Mouse (Mus musculus) heart, embryonic 15.5 days (tissue): ENCODE measurements around the gene Slc37a4. TPM values are rescaled to one million over a fixed set of nuclear protein-coding genes. Genes with fewer than 3 reads are reported as not detected.
A peak's percentile ranks its signal among the peaks of the same experiment; 100 is the strongest.
"Not testable (repeated sequence)": the region's sequence is repeated elsewhere in the genome, so short reads cannot be mapped to it uniquely, and the experiment has no call there.

ENCODE experiments used
- ATAC-seq: fragments of 200-750 bp; cut with Nextera tagmentation; replicated peaks from 2 replicates; pipeline ENCODE4 v1.8.0; 2017; ENCODE audit warnings: low read depth, moderate TSS enrichment; ENCODE audit not compliant: insufficient number of reproducible peaks, insufficient read depth, low FRiP score
- H3K27ac ChIP-seq: fragments of 300-500 bp; sonication (generic); 2 replicates; pipeline ENCODE4 v1.5.1; 2015; ENCODE audit warnings: mild to moderate bottlenecking, inconsistent platforms
- H3K27me3 ChIP-seq: fragments of 300-500 bp; sonication (generic); 2 replicates; pipeline ENCODE4 v1.6.1; 2015; ENCODE audit warnings: inconsistent platforms
- H3K36me3 ChIP-seq: fragments of 300-500 bp; sonication (generic); 2 replicates; pipeline ENCODE4 v1.6.1; 2015; ENCODE audit warnings: mild to moderate bottlenecking, inconsistent platforms
- H3K4me1 ChIP-seq: fragments of 300-500 bp; sonication (generic); replicated peaks from 2 replicates; pipeline ENCODE4 v1.6.1; 2015; ENCODE audit warnings: inconsistent platforms
- H3K4me2 ChIP-seq: fragments of 300-500 bp; sonication (generic); 2 replicates; pipeline ENCODE4 v1.6.1; 2015; ENCODE audit warnings: inconsistent platforms, mild to moderate bottlenecking, moderate library complexity
- H3K4me3 ChIP-seq: fragments of 300-500 bp; sonication (generic); 2 replicates; pipeline ENCODE4 v1.5.1; 2015; ENCODE audit warnings: mild to moderate bottlenecking, inconsistent platforms
- H3K9ac ChIP-seq: fragments of 300-500 bp; sonication (generic); 2 replicates; pipeline ENCODE4 v1.6.1; 2015; ENCODE audit warnings: mild to moderate bottlenecking, inconsistent platforms
- H3K9me3 ChIP-seq: fragments of 300-500 bp; sonication (generic); replicated peaks from 2 replicates; pipeline ENCODE4 v1.6.1; 2016; ENCODE audit warnings: inconsistent platforms
- WGBS: fragments of 180-500 bp; shearing (Covaris S2); methylation state at CpG from one replicate; pipeline ENCODE4 v1.1.7; 2015; ENCODE audit warnings: mixed read lengths; 5-methylcytosine and 5-hydroxymethylcytosine counted together
- polyA plus RNA-seq: library from polyadenylated mRNA; unstranded; fragments of >200 nt; fragmentation: Nextera tagmentation; extraction: Ambion mirVana; gene quantifications from 2 replicates; pipeline ENCODE4 v1.2.1, GENCODE M21; 2015

Gene Slc37a4
- polyA plus RNA-seq, 1 experiment from 2014 or later, result 31.4 TPM

GRCm38 (mm10) chr9:44398551-44398950 is 1.9 kb downstream of the Slc37a4 start:
- Histone ChIP-seq H3K27me3 (no peaks in the 10 kb centered on the region), H3K36me3 (peaks cover 33% of the 10 kb centered on the region), H3K4me1 (peaks cover 51% of the 10 kb centered on the region), H3K4me2 (peak overlapping the region; percentile 85), H3K9ac (no peak overlapping the region; the same call in 1 of the 2 replicates), H3K9me3 (no peaks in the 10 kb centered on the region), H3K27ac (no peak overlapping the region), H3K4me3 (peak overlapping the region; percentile 83; the same call in 1 of the 2 replicates)
- WGBS, result 82% methylated on average over 9 of the region's 9 CpGs
- no peak for ATAC-seq

- peak overlapping the region; percentile 80; the same call in 1 of the 2 replicates for H3K27ac ChIP-seq
- H3K9me3 ChIP-seq, result no peaks in the 10 kb centered on the region
- WGBS, result 82% methylated on average over 13 of the region's 13 CpGs
- peaks cover 51% of the 10 kb centered on the region for H3K4me1 ChIP-seq
- no peak overlapping the region for H3K9ac ChIP-seq
- H3K27me3 ChIP-seq, result no peaks in the 10 kb centered on the region
- H3K36me3 ChIP-seq, result peaks cover 40% of the 10 kb centered on the region
- H3K4me3 ChIP-seq, result no peak overlapping the region
- no peak for ATAC-seq
- H3K4me2 ChIP-seq, result no peak overlapping the region
Observed at GRCm38 (mm10) chr9:44399114-44399794, 2.6 kb downstream of the Slc37a4 start.

- ATAC-seq, result no peak
- Histone ChIP-seq H3K4me2 (no peak overlapping the region), H3K9me3 (no peaks in the 10 kb centered on the region), H3K9ac (no peak overlapping the region), H3K27me3 (no peaks in the 10 kb centered on the region), H3K4me1 (peaks cover 51% of the 10 kb centered on the region), H3K36me3 (peaks cover 45% of the 10 kb centered on the region), H3K27ac (peak overlapping the region; percentile 80; the same call in 1 of the 2 replicates), H3K4me3 (no peak overlapping the region)
- 92% methylated on average over 6 of the region's 6 CpGs for WGBS
Observed at GRCm38 (mm10) chr9:44399795-44400114, 3.1 kb downstream of the Slc37a4 start.

GRCm38 (mm10) chr9:44401081-44401480 is 4.4 kb downstream of the Slc37a4 start:
- Histone ChIP-seq H3K36me3 (peaks cover 53% of the 10 kb centered on the region), H3K4me2 (no peak overlapping the region), H3K4me3 (no peak overlapping the region), H3K27ac (peak overlapping the region; percentile 80), H3K9ac (no peak overlapping the region; the same call in 1 of the 2 replicates), H3K27me3 (no peaks in the 10 kb centered on the region), H3K4me1 (peaks cover 50% of the 10 kb centered on the region), H3K9me3 (no peaks in the 10 kb centered on the region)
- 33% methylated on average over 4 of the region's 4 CpGs for WGBS
- ATAC-seq, result peak; percentile 44

- Histone ChIP-seq H3K4me2 (no peak overlapping the region), H3K4me3 (no peak overlapping the region), H3K27me3 (no peaks in the 10 kb centered on the region), H3K9ac (no peak overlapping the region), H3K27ac (no peak overlapping the region), H3K4me1 (peaks cover 40% of the 10 kb centered on the region), H3K36me3 (peaks cover 64% of the 10 kb centered on the region), H3K9me3 (no peaks in the 10 kb centered on the region)
- 82% methylated on average over 3 of the region's 3 CpGs for WGBS
- no peak for ATAC-seq
Observed at GRCm38 (mm10) chr9:44405011-44405410, 8.4 kb downstream of the Slc37a4 start.

- H3K36me3 ChIP-seq, result peaks cover 70% of the 10 kb centered on the region
- peak within 1 kb of the TSS; percentile 66 for H3K4me2 ChIP-seq
- H3K9ac ChIP-seq, result peak within 1 kb of the TSS; percentile 90
- peak; percentile 94 for ATAC-seq
- peak within 1 kb of the TSS; percentile 98 for H3K27ac ChIP-seq
- H3K27me3 ChIP-seq, result no peaks in the 10 kb centered on the region
- H3K4me1 ChIP-seq, result peaks cover 20% of the 10 kb centered on the region
- peak within 1 kb of the TSS; percentile 93 for H3K4me3 ChIP-seq
- H3K9me3 ChIP-seq, result no peaks in the 10 kb centered on the region
- under 1% methylated on average over 51 of the region's 51 CpGs for WGBS
Observed at GRCm38 (mm10) chr9:44406906-44407751, 10.5 kb downstream of the Slc37a4 start, which contains the start of the genes Rps25 and Trappc4. Gene Rps25 (plus strand): TSS chr9:44407139. Gene Trappc4 (minus strand): TSS chr9:44407600.

GRCm38 (mm10) chr9:44407752-44408097 is 11.1 kb downstream of the Slc37a4 start:
- H3K4me2 ChIP-seq, result peak overlapping the region; percentile 66
- peaks cover 70% of the 10 kb centered on the region for H3K36me3 ChIP-seq
- H3K9ac ChIP-seq, result peak overlapping the region; percentile 90
- peak overlapping the region; percentile 98 for H3K27ac ChIP-seq
- no peak; the same call in 1 of the 2 replicates for ATAC-seq
- H3K4me3 ChIP-seq, result peak overlapping the region; percentile 93
- no peaks in the 10 kb centered on the region for H3K9me3 ChIP-seq
- peaks cover 19% of the 10 kb centered on the region for H3K4me1 ChIP-seq
- 0% methylated on average over 24 of the region's 24 CpGs for WGBS
- no peaks in the 10 kb centered on the region for H3K27me3 ChIP-seq

- WGBS, result 73% methylated on average over 9 of the region's 9 CpGs
- ATAC-seq, H3K9me3 ChIP-seq, H3K27me3 ChIP-seq, H3K27ac ChIP-seq: not testable (repeated sequence)
- Histone ChIP-seq H3K36me3 (peaks cover 68% of the 10 kb centered on the region), H3K4me2 (peak overlapping the region; percentile 66), H3K4me1 (peaks cover 19% of the 10 kb centered on the region), H3K4me3 (peak overlapping the region; percentile 93), H3K9ac (peak overlapping the region; percentile 90)
Observed at GRCm38 (mm10) chr9:44408693-44409092, 12.0 kb downstream of the Slc37a4 start.

- ATAC-seq, result no peak
- H3K9ac ChIP-seq, result no peak overlapping the region
- H3K4me2 ChIP-seq, result no peak overlapping the region
- H3K4me1 ChIP-seq, result peaks cover 19% of the 10 kb centered on the region
- peaks cover 57% of the 10 kb centered on the region for H3K36me3 ChIP-seq
- no peak overlapping the region for H3K4me3 ChIP-seq
- H3K9me3 ChIP-seq, result no peaks in the 10 kb centered on the region
- H3K27me3 ChIP-seq, result no peaks in the 10 kb centered on the region
- 76% methylated on average over 2 of the region's 2 CpGs for WGBS
- H3K27ac ChIP-seq, result no peak overlapping the region
Observed at GRCm38 (mm10) chr9:44410647-44411336, 14.1 kb downstream of the Slc37a4 start.

- H3K4me3 ChIP-seq, result no peak overlapping the region
- H3K27me3 ChIP-seq, result no peaks in the 10 kb centered on the region
- no peak overlapping the region for H3K4me2 ChIP-seq
- H3K9me3 ChIP-seq, result no peaks in the 10 kb centered on the region
- peaks cover 58% of the 10 kb centered on the region for H3K36me3 ChIP-seq
- WGBS, result 84% methylated on average over 1 of the region's 1 CpGs
- H3K27ac ChIP-seq, result no peak overlapping the region
- no peak overlapping the region for H3K9ac ChIP-seq
- peaks cover 17% of the 10 kb centered on the region for H3K4me1 ChIP-seq
- no peak for ATAC-seq
Observed at GRCm38 (mm10) chr9:44411601-44412130, 15.0 kb downstream of the Slc37a4 start.

- Histone ChIP-seq H3K9me3 (no peaks in the 10 kb centered on the region), H3K27me3 (no peaks in the 10 kb centered on the region), H3K27ac (no peak overlapping the region), H3K4me3 (no peak overlapping the region), H3K9ac (no peak overlapping the region), H3K4me2 (no peak overlapping the region), H3K4me1 (peaks cover 21% of the 10 kb centered on the region), H3K36me3 (peaks cover 58% of the 10 kb centered on the region)
- no peak for ATAC-seq
- 73% methylated on average over 4 of the region's 4 CpGs for WGBS
Observed at GRCm38 (mm10) chr9:44412306-44412705, 15.7 kb downstream of the Slc37a4 start.
